Mouse (Mus musculus) central nervous system, embryonic 11.5 days (tissue): ENCODE results near the gene Ccnl1. TPM values are rescaled to one million over a fixed set of nuclear protein-coding genes. Genes with fewer than 3 reads are reported as not detected.

Experiments used
- polyA plus RNA-seq: library from polyadenylated mRNA; depleted of rRNA; stranded (reverse); fragments of >200 nt; gene quantifications from 2 replicates; pipeline ENCODE4 v1.2.3, GENCODE M21; 2012; rRNA removed

Gene Ccnl1
- 90.4 and 141 TPM in 2 replicates for polyA plus RNA-seq

GRCm38 (mm10) chr3:65958102-65958839 is at the start of gene Ccnl1:
Gene Ccnl1 (minus strand): TSS chr3:65958249.

